Mouse (Mus musculus): ENCODE measurements around the gene Ptbp3. TPM values are rescaled to one million over a fixed set of nuclear protein-coding genes. Genes with fewer than 3 reads are reported as not detected.

Ptbp3 gene
- polyA plus RNA-seq, 1 experiment from 2014 or later = 47.8 TPM

DNA sequence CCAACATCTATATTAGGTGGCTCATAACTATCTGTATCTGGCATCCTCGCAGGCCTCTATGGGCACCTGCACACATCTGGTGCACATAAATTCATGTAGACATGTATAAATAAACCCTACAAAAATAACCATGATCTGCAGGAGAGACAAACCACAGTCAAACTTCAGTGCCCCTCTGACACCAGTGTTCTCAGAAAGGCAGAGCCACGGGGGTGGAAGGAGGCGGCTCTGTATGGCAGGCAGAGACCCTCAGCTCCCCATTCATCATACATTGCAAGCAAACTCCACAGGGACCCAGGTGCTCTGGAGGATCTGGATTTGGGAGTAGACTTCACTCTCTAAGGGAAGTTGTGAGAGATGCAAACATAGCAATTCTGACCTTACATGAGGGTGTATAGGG lies 104.2 kb downstream of the Ptbp3 start:
- WGBS = 83% methylated on average over 3 of the region's 3 CpGs
- Histone ChIP-seq H3K9ac (no peak overlapping the region), H3K36me3 (no peaks in the 10 kb centered on the region), H3K4me2 (no peak overlapping the region), H3K4me1 (no peaks in the 10 kb centered on the region), H3K4me3 (no peak overlapping the region), H3K9me3 (no peaks in the 10 kb centered on the region), H3K27me3 (no peaks in the 10 kb centered on the region), H3K27ac (no peak overlapping the region)
- no peak for ATAC-seq (ENCODE audit: insufficient number of reproducible peaks, low FRiP score, low TSS enrichment, low read depth)

- no peaks in the 10 kb centered on the region for H3K36me3 ChIP-seq
- no peak overlapping the region for H3K9ac ChIP-seq
- no peak for ATAC-seq (ENCODE audit: insufficient number of reproducible peaks, low FRiP score, low TSS enrichment, low read depth)
- H3K4me2 ChIP-seq = no peak overlapping the region
- H3K4me3 ChIP-seq = no peak overlapping the region
- no peaks in the 10 kb centered on the region for H3K9me3 ChIP-seq
- 73% methylated on average over 4 of the region's 4 CpGs for WGBS
- 0 out of 2 replicates have a peak, but pooled peaks cover under 1% of the 10 kb centered on the region for H3K27me3 ChIP-seq
- no peaks in the 10 kb centered on the region for H3K4me1 ChIP-seq
- no peak overlapping the region for H3K27ac ChIP-seq
These were observed 105.1 kb downstream of the Ptbp3 start for GRCm38 (mm10) chr4:59444085-59444484.

DNA sequence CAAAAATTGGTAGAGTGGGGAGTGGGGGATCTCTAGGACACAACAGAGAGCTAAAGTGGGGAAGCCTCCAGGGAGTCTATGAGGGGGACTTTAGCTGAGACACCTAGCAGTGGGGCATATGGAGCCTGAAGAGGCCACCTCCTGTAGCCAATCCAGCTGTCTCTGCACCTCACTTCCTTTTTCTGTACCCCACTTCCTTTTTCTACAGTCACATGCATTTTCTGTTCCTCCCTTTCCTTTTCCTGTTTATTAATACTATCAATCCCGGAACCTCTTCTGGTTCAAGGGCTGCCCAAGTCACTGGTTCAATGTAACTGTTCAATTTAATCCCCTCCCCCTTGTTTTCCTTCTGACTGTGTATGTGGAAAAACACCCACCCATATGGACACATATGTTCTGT lies 107.9 kb downstream of the Ptbp3 start:
- WGBS = 83% methylated on average over 1 of the region's 1 CpGs
- Histone ChIP-seq H3K4me2 (no peak overlapping the region), H3K27ac (no peak overlapping the region), H3K27me3 (peaks cover 12% of the 10 kb centered on the region; the same call in 1 of the 2 replicates), H3K36me3 (no peaks in the 10 kb centered on the region), H3K9me3 (no peaks in the 10 kb centered on the region), H3K9ac (no peak overlapping the region), H3K4me1 (peaks cover 10% of the 10 kb centered on the region), H3K4me3 (no peak overlapping the region)
- ATAC-seq (ENCODE audit: insufficient number of reproducible peaks, low FRiP score, low TSS enrichment, low read depth) = no peak

GRCm38 (mm10) chr4:59439960-59440359 lies 109.2 kb downstream of the Ptbp3 start:
- Histone ChIP-seq H3K27ac (no peak overlapping the region), H3K4me3 (no peak overlapping the region), H3K27me3 (peaks cover 12% of the 10 kb centered on the region; the same call in 1 of the 2 replicates), H3K4me2 (no peak overlapping the region), H3K4me1 (peaks cover 10% of the 10 kb centered on the region), H3K9ac (no peak overlapping the region), H3K9me3 (no peaks in the 10 kb centered on the region), H3K36me3 (no peaks in the 10 kb centered on the region)
- ATAC-seq (ENCODE audit: insufficient number of reproducible peaks, low FRiP score, low TSS enrichment, low read depth) = no peak
- 41% methylated on average over 2 of the region's 2 CpGs for WGBS

DNA sequence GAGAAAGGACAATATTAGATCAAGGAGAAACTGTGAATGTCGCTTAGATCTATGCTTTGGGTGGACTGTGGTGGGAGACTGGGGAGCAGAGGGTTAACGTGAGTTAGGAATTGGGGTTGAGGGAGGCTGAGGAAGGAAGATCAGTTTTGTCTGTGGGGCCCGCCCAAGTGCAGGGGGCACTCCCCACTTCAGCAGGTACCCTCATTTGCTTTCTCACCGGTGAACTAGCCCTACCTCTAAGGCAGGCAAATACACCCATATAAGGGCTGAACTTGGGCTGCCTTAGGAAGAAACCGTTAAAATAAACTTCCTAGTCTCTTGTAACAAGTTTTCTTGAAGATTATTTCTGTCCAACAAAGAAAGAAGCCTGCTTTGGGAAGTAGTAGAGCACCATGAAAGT lies 110.1 kb downstream of the Ptbp3 start:
- peak overlapping the region; percentile 62 for H3K4me3 ChIP-seq
- H3K9ac ChIP-seq = no peak overlapping the region
- H3K4me1 ChIP-seq = peaks cover 10% of the 10 kb centered on the region
- H3K27ac ChIP-seq = no peak overlapping the region
- H3K36me3 ChIP-seq = no peaks in the 10 kb centered on the region
- no peak for ATAC-seq (ENCODE audit: insufficient number of reproducible peaks, low FRiP score, low TSS enrichment, low read depth)
- 23% methylated on average over 5 of the region's 5 CpGs for WGBS
- H3K4me2 ChIP-seq = peak overlapping the region; percentile 100; the same call in 1 of the 2 replicates
- no peaks in the 10 kb centered on the region for H3K9me3 ChIP-seq
- peaks cover 12% of the 10 kb centered on the region; the same call in 1 of the 2 replicates for H3K27me3 ChIP-seq

GRCm38 (mm10) chr4:59437990-59438854 lies 110.9 kb downstream of the Ptbp3 start, which contains the start of gene Susd1:
Gene Susd1, minus strand, starts transcription at chr4:59438633.
- Histone ChIP-seq H3K27me3 (peaks cover 12% of the 10 kb centered on the region; the same call in 1 of the 2 replicates), H3K9me3 (no peaks in the 10 kb centered on the region), H3K4me2 (peak within 1 kb of the TSS; percentile 100), H3K36me3 (no peaks in the 10 kb centered on the region), H3K9ac (peak within 1 kb of the TSS; percentile 65), H3K4me3 (peak within 1 kb of the TSS; percentile 62), H3K4me1 (peaks cover 10% of the 10 kb centered on the region), H3K27ac (peak within 1 kb of the TSS; percentile 68; the same call in 1 of the 2 replicates)
- ATAC-seq (ENCODE audit: insufficient number of reproducible peaks, low FRiP score, low TSS enrichment, low read depth) = no peak
- WGBS = 1% methylated on average over 71 of the region's 75 CpGs

- H3K27ac ChIP-seq = no peak overlapping the region
- peaks cover 12% of the 10 kb centered on the region; the same call in 1 of the 2 replicates for H3K27me3 ChIP-seq
- ATAC-seq (ENCODE audit: insufficient number of reproducible peaks, low FRiP score, low TSS enrichment, low read depth) = no peak
- H3K4me3 ChIP-seq = no peak overlapping the region
- WGBS = 85% methylated on average over 4 of the region's 4 CpGs
- H3K4me1 ChIP-seq = peaks cover 10% of the 10 kb centered on the region
- no peaks in the 10 kb centered on the region for H3K9me3 ChIP-seq
- no peak overlapping the region for H3K4me2 ChIP-seq
- no peak overlapping the region for H3K9ac ChIP-seq
- H3K36me3 ChIP-seq = no peaks in the 10 kb centered on the region
These were observed 113.2 kb downstream of the Ptbp3 start for GRCm38 (mm10) chr4:59435951-59436350.

DNA sequence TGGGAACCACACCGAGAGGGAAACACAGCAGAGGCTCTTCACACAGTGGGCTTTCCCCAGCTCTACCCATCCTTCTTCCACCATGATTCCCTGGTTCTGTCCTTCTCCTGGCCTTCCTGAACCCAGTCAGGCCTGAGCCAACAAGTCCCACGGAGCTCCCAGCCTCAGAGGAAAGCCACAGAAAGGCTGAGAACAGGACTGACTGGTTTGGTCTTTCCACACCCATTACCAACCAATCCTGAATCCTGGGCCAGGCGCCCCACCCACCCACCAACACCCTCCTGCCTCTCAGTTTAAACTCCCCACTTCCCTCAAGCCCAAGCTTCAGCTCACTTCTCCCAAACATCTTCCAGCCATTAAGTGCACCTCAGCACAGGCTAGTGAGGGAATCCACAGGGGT lies 115.1 kb downstream of the Ptbp3 start:
- no peak overlapping the region for H3K9ac ChIP-seq
- peaks cover 11% of the 10 kb centered on the region; the same call in 1 of the 2 replicates for H3K27me3 ChIP-seq
- no peaks in the 10 kb centered on the region for H3K9me3 ChIP-seq
- H3K27ac ChIP-seq = no peak overlapping the region
- WGBS = 55% methylated on average over 3 of the region's 3 CpGs
- H3K36me3 ChIP-seq = no peaks in the 10 kb centered on the region
- no peak overlapping the region for H3K4me2 ChIP-seq
- no peak overlapping the region for H3K4me3 ChIP-seq
- ATAC-seq (ENCODE audit: insufficient number of reproducible peaks, low FRiP score, low TSS enrichment, low read depth) = no peak
- H3K4me1 ChIP-seq = peaks cover 9% of the 10 kb centered on the region

- WGBS = 78% methylated on average over 6 of the region's 6 CpGs
- no peak for ATAC-seq (ENCODE audit: insufficient number of reproducible peaks, low FRiP score, low TSS enrichment, low read depth)
- no peak overlapping the region for H3K9ac ChIP-seq
- H3K4me2 ChIP-seq = no peak overlapping the region
- H3K9me3 ChIP-seq = no peaks in the 10 kb centered on the region
- no peaks in the 10 kb centered on the region for H3K27me3 ChIP-seq
- H3K36me3 ChIP-seq = no peaks in the 10 kb centered on the region
- H3K4me1 ChIP-seq = no peaks in the 10 kb centered on the region
- no peak overlapping the region for H3K27ac ChIP-seq
- H3K4me3 ChIP-seq = no peak overlapping the region
These were observed 120.0 kb downstream of the Ptbp3 start for GRCm38 (mm10) chr4:59429128-59429527.

GRCm38 (mm10) chr4:59426429-59426828 lies 122.7 kb downstream of the Ptbp3 start:
- no peak overlapping the region for H3K27ac ChIP-seq
- WGBS = 91% methylated on average over 5 of the region's 5 CpGs

DNA sequence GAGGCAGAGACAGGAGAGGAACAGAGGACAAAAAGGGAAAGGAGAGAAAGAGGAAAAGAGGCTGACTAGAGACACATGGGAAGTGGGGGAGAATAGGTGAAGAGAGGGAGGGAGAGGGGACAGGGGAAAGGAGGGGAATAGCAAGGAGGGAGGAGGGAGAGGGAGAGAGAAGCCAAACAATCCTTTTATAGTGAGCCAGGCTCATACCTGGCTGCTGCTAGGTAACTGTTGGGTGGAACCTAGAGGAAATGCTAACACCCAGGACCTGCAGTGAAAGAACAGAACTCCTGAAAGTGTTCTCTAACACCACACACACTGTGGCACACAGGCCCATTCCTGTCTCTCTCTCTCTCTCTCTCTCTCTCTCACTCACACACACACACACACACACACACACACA lies 126.4 kb downstream of the Ptbp3 start:
- H3K36me3 ChIP-seq = no peaks in the 10 kb centered on the region
- no peaks in the 10 kb centered on the region for H3K27me3 ChIP-seq
- H3K4me1 ChIP-seq = 0 out of 2 replicates have a peak, but pooled peaks cover 4% of the 10 kb centered on the region
- H3K27ac ChIP-seq = no peak overlapping the region
- H3K9me3 ChIP-seq = no peaks in the 10 kb centered on the region
- no peak overlapping the region for H3K9ac ChIP-seq
- no peak overlapping the region for H3K4me3 ChIP-seq
- no peak overlapping the region for H3K4me2 ChIP-seq
- no peak for ATAC-seq (ENCODE audit: insufficient number of reproducible peaks, low FRiP score, low TSS enrichment, low read depth)

More at GRCm38 (mm10) chr4:59426429-59426828, 122.7 kb downstream of the Ptbp3 start:
- no peak for ATAC-seq (ENCODE audit: insufficient number of reproducible peaks, low FRiP score, low TSS enrichment, low read depth)
- H3K9ac ChIP-seq = no peak overlapping the region
- H3K4me1 ChIP-seq = 0 out of 2 replicates have a peak, but pooled peaks cover 4% of the 10 kb centered on the region
- H3K4me3 ChIP-seq = no peak overlapping the region
- H3K27me3 ChIP-seq = no peaks in the 10 kb centered on the region
- no peaks in the 10 kb centered on the region for H3K36me3 ChIP-seq
- H3K9me3 ChIP-seq = no peaks in the 10 kb centered on the region
- no peak overlapping the region for H3K4me2 ChIP-seq

GRCm38 (mm10) chr4:59422025-59422783 lies 127.0 kb downstream of the Ptbp3 start:
- H3K27ac ChIP-seq = no peak overlapping the region
- no peaks in the 10 kb centered on the region for H3K27me3 ChIP-seq
- no peak overlapping the region for H3K4me2 ChIP-seq
- H3K9me3 ChIP-seq = no peaks in the 10 kb centered on the region
- no peaks in the 10 kb centered on the region for H3K36me3 ChIP-seq
- WGBS = 55% methylated on average over 5 of the region's 5 CpGs
- no peak overlapping the region for H3K4me3 ChIP-seq
- H3K4me1 ChIP-seq = 0 out of 2 replicates have a peak, but pooled peaks cover 4% of the 10 kb centered on the region
- H3K9ac ChIP-seq = no peak overlapping the region
- no peak for ATAC-seq (ENCODE audit: insufficient number of reproducible peaks, low FRiP score, low TSS enrichment, low read depth)
